Mouse (Mus musculus): ENCODE measurements around the gene Cdc34b.
"Not testable (repeated sequence)": the region's sequence is repeated elsewhere in the genome, so short reads cannot be mapped to it uniquely, and the experiment has no call there.

Cdc34b gene

GRCm38 (mm10) chr11:94741732-94742272, at the start of gene Cdc34b:
Gene Cdc34b (plus strand): TSS chr11:94741782.
- no peak for DNase-seq (ENCODE audit: low read depth, low spot score)
- no peaks in the 10 kb centered on the region for H3K36me3 ChIP-seq (ENCODE audit: control insufficient read depth, insufficient read depth, low read length, poor library complexity, severe bottlenecking)
- H3K27me3 ChIP-seq (ENCODE audit: control insufficient read depth, insufficient read depth, low read length, poor library complexity, severe bottlenecking) = no peaks in the 10 kb centered on the region

GRCm38 (mm10) chr11:94692502-94692901, 49.1 kb upstream of the Cdc34b start:
- not testable (repeated sequence) for H3K27me3 ChIP-seq (ENCODE audit: control insufficient read depth, insufficient read depth, low read length, poor library complexity, severe bottlenecking); H3K36me3 ChIP-seq (ENCODE audit: control insufficient read depth, insufficient read depth, low read length, poor library complexity, severe bottlenecking); DNase-seq (ENCODE audit: low read depth, low spot score)

- Histone ChIP-seq H3K27me3 (ENCODE audit: control insufficient read depth, insufficient read depth, low read length, poor library complexity, severe bottlenecking) (no peaks in the 10 kb centered on the region), H3K36me3 (ENCODE audit: control insufficient read depth, insufficient read depth, low read length, poor library complexity, severe bottlenecking) (no peaks in the 10 kb centered on the region)
- no peak for DNase-seq (ENCODE audit: low read depth, low spot score)
Measured at GRCm38 (mm10) chr11:94695508-94695907, 46.1 kb upstream of the Cdc34b start.

- DNase-seq (ENCODE audit: low read depth, low spot score) = no peak
- Histone ChIP-seq H3K27me3 (ENCODE audit: control insufficient read depth, insufficient read depth, low read length, poor library complexity, severe bottlenecking) (no peaks in the 10 kb centered on the region), H3K36me3 (ENCODE audit: control insufficient read depth, insufficient read depth, low read length, poor library complexity, severe bottlenecking) (no peaks in the 10 kb centered on the region)
Measured at GRCm38 (mm10) chr11:94697140-94697539, 44.4 kb upstream of the Cdc34b start.

- H3K36me3 ChIP-seq (ENCODE audit: control insufficient read depth, insufficient read depth, low read length, poor library complexity, severe bottlenecking) = no peaks in the 10 kb centered on the region
- DNase-seq (ENCODE audit: low read depth, low spot score) = no peak
- H3K27me3 ChIP-seq (ENCODE audit: control insufficient read depth, insufficient read depth, low read length, poor library complexity, severe bottlenecking) = no peaks in the 10 kb centered on the region
Measured at GRCm38 (mm10) chr11:94697703-94698464, 43.7 kb upstream of the Cdc34b start.

GRCm38 (mm10) chr11:94699399-94699798, 42.2 kb upstream of the Cdc34b start:
- no peaks in the 10 kb centered on the region for H3K36me3 ChIP-seq (ENCODE audit: control insufficient read depth, insufficient read depth, low read length, poor library complexity, severe bottlenecking)
- H3K27me3 ChIP-seq (ENCODE audit: control insufficient read depth, insufficient read depth, low read length, poor library complexity, severe bottlenecking) = no peaks in the 10 kb centered on the region
- no peak for DNase-seq (ENCODE audit: low read depth, low spot score)

GRCm38 (mm10) chr11:94701401-94702215, 40.0 kb upstream of the Cdc34b start:
- Histone ChIP-seq H3K36me3 (ENCODE audit: control insufficient read depth, insufficient read depth, low read length, poor library complexity, severe bottlenecking) (no peaks in the 10 kb centered on the region), H3K27me3 (ENCODE audit: control insufficient read depth, insufficient read depth, low read length, poor library complexity, severe bottlenecking) (no peaks in the 10 kb centered on the region)
- DNase-seq (ENCODE audit: low read depth, low spot score) = no peak

GRCm38 (mm10) chr11:94702216-94702610, 39.4 kb upstream of the Cdc34b start:
- Histone ChIP-seq H3K27me3 (ENCODE audit: control insufficient read depth, insufficient read depth, low read length, poor library complexity, severe bottlenecking) (no peaks in the 10 kb centered on the region), H3K36me3 (ENCODE audit: control insufficient read depth, insufficient read depth, low read length, poor library complexity, severe bottlenecking) (no peaks in the 10 kb centered on the region)
- no peak for DNase-seq (ENCODE audit: low read depth, low spot score)

- Histone ChIP-seq H3K36me3 (ENCODE audit: control insufficient read depth, insufficient read depth, low read length, poor library complexity, severe bottlenecking) (no peaks in the 10 kb centered on the region), H3K27me3 (ENCODE audit: control insufficient read depth, insufficient read depth, low read length, poor library complexity, severe bottlenecking) (no peaks in the 10 kb centered on the region)
- DNase-seq (ENCODE audit: low read depth, low spot score) = no peak
Measured at GRCm38 (mm10) chr11:94704020-94704419, 37.6 kb upstream of the Cdc34b start.

- Histone ChIP-seq H3K27me3 (ENCODE audit: control insufficient read depth, insufficient read depth, low read length, poor library complexity, severe bottlenecking) (no peaks in the 10 kb centered on the region), H3K36me3 (ENCODE audit: control insufficient read depth, insufficient read depth, low read length, poor library complexity, severe bottlenecking) (no peaks in the 10 kb centered on the region)
- no peak for DNase-seq (ENCODE audit: low read depth, low spot score)
Measured at GRCm38 (mm10) chr11:94704472-94704871, 37.1 kb upstream of the Cdc34b start, which contains the start of gene Gm11541. Gene Gm11541 (minus strand): TSS chr11:94704499.

- no peak for DNase-seq (ENCODE audit: low read depth, low spot score)
- H3K27me3 ChIP-seq (ENCODE audit: control insufficient read depth, insufficient read depth, low read length, poor library complexity, severe bottlenecking) = no peaks in the 10 kb centered on the region
- H3K36me3 ChIP-seq (ENCODE audit: control insufficient read depth, insufficient read depth, low read length, poor library complexity, severe bottlenecking) = no peaks in the 10 kb centered on the region
Measured at GRCm38 (mm10) chr11:94713246-94713860, 28.2 kb upstream of the Cdc34b start.

GRCm38 (mm10) chr11:94715622-94716021, 26.0 kb upstream of the Cdc34b start:
- no peaks in the 10 kb centered on the region for H3K36me3 ChIP-seq (ENCODE audit: control insufficient read depth, insufficient read depth, low read length, poor library complexity, severe bottlenecking)
- no peaks in the 10 kb centered on the region for H3K27me3 ChIP-seq (ENCODE audit: control insufficient read depth, insufficient read depth, low read length, poor library complexity, severe bottlenecking)
- no peak for DNase-seq (ENCODE audit: low read depth, low spot score)

- Histone ChIP-seq H3K27me3 (ENCODE audit: control insufficient read depth, insufficient read depth, low read length, poor library complexity, severe bottlenecking) (no peaks in the 10 kb centered on the region), H3K36me3 (ENCODE audit: control insufficient read depth, insufficient read depth, low read length, poor library complexity, severe bottlenecking) (no peaks in the 10 kb centered on the region)
- peak; percentile 15 for DNase-seq (ENCODE audit: low read depth, low spot score)
Measured at GRCm38 (mm10) chr11:94716754-94717153, 24.8 kb upstream of the Cdc34b start.

GRCm38 (mm10) chr11:94717239-94717638, 24.3 kb upstream of the Cdc34b start:
- DNase-seq (ENCODE audit: low read depth, low spot score) = no peak

More at GRCm38 (mm10) chr11:94717239-94717638, 24.3 kb upstream of the Cdc34b start:
- H3K36me3 ChIP-seq (ENCODE audit: control insufficient read depth, insufficient read depth, low read length, poor library complexity, severe bottlenecking) = no peaks in the 10 kb centered on the region
- H3K27me3 ChIP-seq (ENCODE audit: control insufficient read depth, insufficient read depth, low read length, poor library complexity, severe bottlenecking) = no peaks in the 10 kb centered on the region

Data from splenic B cell, adult 2 months (primary cell).